Mouse (Mus musculus): ENCODE measurements around the gene Kdm6b.

The Kdm6b gene

DNA sequence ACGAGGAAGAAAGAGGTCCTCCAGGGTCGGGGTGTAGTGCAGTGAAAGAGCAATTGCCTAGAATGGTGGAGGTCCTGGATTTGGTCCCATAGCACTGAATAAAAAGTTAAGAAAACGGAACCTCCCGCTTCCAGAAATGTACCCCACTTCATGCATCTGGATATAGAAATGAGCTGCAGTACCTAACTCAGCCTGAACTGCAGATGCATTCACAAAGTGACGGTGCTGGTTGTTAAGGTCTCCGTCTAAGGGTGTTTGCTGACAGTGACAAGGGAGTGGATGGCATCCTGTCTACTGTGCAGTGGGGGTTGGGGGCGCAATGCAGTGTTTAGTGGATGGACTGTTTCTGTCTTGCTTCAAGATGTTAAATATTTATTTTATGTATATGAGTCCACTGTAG lies 26.7 kb downstream of the Kdm6b start:
- peak; percentile 4 for DNase-seq

DNA sequence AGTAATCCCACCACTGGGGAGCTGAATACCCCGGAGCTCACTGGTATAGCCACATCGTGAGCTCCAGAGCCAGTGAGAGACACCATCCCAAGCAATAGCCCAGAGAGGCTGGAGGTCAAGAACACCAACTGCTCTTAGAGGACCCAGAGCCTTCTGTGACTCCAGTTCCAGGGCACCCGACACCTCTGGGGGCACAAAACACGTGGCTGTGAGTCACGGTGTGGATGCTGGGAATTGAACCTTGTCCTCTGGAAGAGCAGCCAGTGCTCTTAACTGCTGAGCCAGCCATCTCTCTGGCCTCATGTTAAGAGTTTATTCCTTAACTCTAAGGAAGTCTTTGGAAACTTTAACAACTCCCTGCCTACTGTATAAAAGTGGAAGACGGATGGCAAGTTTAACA lies 28.5 kb downstream of the Kdm6b start:
- no peak for DNase-seq

DNA sequence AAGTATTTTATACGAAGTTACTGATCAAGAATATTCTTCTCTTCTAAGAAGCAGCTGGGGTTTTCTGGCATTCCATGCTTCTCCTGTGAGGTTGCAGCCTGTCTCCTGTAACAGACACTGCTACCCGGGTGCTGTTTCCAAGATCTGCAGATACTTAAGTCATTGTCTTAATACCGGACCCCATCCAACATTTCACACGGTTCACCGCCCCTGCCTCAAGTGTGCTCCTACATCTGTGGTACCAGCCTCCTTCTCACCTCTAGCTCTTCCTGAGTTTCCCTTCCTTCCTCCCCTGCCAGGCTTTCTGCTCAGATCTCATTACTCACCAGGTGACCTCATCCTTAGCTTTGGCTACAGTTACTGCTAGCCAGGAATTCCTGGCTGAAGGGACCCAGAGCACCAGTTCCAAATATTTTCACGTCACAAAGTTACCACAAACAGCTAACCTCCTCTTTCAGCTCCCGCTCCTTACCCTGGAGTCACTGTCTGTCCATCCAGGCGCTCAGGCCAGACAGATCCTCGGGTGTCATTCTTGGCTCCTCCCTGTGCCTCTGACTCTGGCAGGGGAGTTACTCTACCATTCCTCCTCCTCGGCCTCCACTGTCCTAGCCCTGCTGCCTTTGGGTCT lies 30.9 kb downstream of the Kdm6b start:
- DNase-seq = no peak

DNA sequence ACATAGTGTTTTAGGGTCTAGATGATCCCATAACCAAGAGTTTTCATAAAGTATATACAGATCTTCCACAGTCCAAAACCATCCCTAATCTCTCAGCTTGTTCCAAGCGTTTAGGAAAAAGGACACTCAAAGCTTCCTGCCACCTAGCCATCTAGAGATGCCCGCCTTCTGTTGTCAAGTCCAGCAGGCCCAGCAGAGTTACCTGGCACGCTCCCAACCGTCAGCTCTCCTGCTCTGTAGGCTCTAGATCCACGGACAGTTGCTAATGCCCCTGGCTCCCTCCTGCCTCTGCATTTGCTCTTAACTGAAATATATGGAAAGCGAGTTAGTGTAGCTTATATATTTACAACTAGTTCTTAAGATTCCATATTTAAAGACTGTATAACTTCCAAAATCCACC lies 32.1 kb downstream of the Kdm6b start:
- DNase-seq = no peak

DNA sequence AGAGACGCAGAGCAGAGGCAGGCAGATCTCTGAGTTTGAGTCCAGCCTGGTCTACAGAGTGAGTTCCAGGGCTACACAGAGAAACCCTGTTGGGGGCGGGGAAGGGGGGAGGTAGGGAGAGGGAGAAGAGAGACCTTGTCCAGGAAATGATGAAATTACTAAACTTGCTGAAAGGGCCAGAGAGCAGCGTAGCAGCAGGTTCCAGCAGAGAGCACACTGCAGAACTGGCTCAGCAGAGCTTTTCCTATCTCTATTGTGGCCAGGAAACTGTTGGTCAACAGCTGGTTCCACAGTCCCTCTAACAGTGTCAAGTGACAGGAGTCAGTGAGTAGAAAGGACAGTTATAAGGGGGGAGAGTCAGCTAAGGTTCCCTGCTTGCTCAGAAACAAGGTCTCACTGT lies 33.9 kb downstream of the Kdm6b start:
- no peak for DNase-seq

DNA sequence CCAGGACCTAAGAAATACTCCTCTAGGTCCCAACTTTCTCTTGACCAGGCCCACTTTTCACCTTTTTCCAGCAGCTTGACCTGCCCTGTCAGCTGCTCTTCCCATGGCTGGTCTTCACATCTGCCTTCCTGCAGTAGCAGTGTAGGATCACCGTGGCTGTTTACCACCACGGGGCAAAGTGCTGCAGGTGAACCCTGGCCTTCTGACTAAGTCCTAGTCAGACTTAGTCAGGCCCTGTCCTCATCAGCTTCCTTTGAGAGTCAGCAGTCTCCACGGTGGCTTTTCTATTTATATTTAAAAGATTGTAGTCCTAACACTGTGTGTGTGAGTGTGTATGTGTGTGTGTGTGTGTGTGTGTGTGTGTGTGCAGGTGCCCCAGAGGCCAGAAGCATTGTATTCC lies 35.7 kb downstream of the Kdm6b start:
- no peak for DNase-seq

DNA sequence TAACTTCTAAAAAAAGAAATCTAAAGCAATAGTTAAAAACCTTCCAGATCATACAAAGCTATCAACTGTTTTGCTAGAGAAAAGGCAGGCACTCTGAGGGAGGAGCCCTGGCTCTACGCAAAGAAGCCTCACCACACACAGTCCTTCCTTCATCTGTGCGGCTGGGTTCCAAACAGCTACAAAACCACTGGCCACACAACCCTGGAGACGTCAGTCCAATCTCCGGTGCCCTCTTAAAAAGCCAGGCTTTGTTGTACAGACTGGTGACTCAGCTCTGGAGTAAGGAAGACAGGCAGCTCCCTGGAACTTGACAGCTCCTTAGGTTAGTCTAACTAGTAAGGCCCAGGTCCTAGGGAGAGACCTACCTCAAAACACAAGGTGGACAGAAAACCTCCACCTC lies 37.8 kb downstream of the Kdm6b start:
- no peak for DNase-seq

DNA sequence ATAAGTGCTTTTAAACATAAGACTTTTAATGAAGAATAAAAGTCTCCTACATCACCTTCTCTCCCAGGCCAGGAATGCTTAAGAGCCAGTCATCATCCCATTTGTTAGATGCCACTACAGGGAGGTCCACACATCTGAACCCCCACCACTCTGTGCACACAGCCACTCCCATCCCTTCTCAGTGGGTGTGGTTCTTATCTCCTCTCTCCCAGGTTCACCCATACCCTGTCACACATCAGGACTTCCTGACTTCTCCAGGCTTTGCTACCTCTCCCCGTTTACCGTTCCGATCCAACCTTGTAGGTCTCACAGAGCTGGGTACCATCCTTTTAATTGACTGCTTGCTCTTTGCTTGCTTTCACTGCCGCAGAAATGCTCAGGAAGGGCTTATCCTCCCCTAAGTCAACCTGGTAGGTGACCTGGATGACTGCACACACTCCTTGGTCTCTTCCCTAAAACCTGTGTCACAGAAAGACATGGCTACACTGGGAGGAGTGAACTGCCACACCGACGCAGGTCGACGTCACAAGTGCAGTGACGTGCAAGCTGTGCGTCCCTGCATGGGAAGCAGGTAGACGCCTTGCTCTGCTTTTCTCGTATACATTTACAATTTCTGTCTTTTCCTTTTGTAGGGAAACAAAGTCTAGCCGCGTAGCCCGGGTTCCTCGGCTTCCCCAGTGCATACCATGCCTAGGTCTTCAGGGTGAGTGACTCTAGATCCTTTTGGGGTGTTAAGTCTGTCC lies 40.1 kb downstream of the Kdm6b start:
- no peak for DNase-seq

DNA sequence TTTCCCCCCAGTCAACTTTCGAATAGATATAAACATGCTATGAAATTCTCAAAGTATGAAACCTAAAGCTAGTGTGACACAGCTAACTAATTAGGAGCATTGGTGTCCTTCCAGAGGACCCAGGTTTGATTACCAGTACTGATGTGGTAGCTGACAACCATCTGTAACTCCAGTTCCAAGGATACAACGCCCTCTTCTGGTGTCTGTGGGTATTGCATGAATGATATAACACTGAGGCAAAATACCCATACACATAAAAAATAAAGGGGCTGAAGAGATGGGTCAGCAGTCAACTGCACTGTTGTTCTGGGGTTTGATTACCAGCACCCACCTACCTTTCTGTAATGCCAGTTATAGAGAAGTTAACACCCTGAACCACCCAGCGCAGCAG lies 40.7 kb downstream of the Kdm6b start:
- DNase-seq = peak; percentile 35

DNA sequence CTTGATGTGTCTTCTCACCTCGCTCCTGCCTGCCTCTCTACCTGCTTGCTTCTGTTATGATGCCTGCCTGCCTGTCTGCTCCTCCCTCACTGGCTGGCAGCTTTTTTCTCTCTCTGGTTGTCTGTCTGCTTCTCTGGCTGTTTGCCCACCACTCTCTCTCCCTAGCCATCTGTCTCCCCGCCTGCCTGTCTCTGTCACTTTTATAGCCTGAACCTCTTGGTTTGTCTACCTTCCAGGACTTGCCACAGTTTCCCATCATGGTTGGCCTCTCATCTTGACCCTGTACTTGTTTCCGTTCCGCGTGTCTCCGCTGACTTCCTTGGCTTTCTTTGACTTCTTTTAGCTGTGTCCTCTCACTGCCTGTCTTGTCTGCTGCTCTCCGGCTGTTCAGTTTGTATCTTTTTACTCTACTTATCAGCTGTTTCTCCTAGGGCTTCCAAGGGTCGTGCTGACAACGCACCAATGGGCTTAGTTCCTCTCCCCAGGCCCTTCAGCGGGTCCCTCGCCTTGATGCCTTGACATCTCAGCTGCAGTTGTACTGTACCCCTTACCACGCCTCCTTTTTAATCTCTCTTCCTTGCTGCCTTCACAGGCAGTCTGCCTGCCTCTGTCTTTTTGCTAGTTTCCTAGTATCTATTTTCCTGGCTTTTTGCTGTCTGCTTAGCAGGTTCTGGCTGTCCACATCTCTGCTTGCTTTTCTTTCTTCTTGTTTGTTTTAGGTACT lies 41.3 kb downstream of the Kdm6b start:
- DNase-seq = peak; percentile 52

DNA sequence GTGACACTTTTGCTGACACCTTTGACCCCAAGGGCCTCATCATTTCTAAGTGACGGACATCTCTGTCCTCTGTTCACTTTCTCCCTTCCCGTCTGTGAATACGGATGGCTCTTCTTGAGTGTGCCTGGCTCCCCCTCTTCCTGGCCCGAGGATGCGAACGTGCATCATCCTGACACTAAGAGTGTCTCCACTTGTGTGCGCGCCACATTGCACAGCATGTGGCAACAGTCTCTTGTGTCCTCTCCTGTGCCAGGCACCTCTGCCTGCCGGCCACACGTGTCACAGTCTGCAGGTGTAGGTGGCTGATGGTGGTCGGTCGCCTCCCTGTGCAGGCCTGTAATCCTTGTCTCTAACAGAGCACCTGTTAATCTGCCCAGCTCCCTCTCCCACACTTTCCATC lies 41.9 kb downstream of the Kdm6b start:
- DNase-seq = no peak

DNA sequence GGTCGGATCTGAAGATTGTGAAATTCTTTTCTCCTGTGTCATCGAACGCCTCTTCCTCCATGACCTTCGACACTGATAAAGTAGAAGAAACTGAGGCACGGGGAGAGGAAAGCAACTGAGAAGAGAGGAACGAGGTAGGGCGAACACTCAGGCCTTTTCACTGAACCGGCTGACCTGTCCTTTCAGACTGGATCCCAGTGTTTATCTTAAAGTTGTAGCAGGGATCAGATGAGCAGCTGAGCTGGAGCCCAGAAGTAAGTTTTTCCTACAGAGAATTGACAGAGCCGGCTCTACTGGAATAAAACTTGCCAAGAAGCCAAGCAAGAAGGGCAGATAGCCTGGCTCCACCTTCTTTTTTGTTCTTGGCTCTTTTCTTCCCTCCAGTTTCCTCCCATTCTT lies 42.7 kb downstream of the Kdm6b start:
- no peak for DNase-seq

DNA sequence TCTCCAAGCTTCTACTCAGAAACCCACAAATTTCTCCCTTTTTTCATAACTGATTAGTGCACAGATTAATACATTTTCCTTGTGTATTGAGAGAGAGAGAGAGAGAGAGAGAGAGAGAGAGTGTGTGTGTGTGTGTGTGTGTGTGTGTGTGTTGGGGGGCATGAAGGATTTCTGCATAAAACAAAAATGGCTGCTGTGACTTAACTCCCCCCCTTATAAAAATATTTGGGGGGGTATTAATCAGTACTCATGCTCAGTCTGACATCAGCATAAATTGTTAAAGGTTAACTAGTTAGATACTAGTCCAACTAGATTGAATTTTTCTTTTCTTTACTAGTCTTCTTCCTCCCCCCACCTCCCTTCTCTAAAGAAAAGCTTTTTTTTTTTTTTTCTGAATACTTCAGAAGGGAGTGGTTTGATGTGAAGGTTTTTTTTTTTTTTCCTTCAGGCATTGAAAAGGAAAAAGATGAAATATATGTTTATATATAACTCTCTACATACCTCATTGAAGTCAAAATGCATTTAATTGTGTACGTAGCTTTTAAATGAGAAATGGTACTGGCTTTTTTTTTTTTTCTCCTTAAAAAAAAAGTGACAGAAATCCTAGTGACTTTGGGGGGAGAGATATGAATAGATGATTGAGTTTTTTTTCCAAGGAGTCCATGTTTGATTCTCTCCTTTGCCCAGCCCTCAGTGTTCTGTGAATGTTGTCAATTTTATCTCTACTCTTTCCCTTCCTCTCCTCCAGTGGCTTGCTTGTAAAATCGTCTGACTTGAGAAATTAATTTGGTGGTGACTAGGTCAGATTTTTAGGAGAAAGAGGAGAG lies 43.3 kb downstream of the Kdm6b start:
- peak; percentile 11 for DNase-seq

DNA sequence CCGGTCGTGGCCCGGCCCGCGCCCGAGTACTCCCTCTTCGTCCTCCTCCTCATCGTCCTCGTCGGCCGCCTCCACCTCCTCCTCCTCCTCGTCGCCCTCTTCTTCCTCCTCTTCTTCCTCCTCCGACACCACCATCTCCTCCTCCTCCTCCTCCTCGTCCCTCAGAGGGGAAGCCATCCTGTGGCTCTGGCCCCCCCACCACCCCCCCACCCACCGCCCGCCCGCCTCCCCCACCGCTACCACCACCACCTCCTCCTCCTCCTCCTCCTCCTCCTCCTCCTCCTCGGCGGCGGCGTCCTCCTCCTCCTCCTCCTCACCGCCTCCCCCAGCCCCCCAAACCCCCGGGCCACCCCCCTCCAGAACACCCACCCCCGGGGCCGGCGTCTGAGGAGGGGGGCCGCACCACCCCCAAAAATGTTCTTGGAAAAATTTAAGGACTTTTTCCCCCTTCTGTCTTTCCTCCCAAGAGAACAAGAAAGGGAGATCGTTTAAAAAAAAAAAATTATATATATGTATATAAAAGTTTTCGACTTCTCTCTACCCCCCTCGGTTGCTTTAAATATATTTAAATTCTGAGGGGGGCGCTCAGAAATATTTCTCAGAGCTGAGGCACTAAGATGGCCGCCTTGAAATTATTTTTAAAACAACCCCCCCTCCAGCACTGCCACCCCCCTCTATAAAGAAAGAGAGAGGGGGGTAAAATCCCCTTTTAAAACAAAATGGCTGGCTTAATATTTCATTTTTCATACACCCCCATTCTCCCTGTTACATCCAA lies 44.1 kb downstream of the Kdm6b start, which contains the start of gene Chd3:
Chd3 (minus strand) TSS at position 192 of the 775 bp plus-strand sequence.
- DNase-seq = peak; percentile 35

DNA sequence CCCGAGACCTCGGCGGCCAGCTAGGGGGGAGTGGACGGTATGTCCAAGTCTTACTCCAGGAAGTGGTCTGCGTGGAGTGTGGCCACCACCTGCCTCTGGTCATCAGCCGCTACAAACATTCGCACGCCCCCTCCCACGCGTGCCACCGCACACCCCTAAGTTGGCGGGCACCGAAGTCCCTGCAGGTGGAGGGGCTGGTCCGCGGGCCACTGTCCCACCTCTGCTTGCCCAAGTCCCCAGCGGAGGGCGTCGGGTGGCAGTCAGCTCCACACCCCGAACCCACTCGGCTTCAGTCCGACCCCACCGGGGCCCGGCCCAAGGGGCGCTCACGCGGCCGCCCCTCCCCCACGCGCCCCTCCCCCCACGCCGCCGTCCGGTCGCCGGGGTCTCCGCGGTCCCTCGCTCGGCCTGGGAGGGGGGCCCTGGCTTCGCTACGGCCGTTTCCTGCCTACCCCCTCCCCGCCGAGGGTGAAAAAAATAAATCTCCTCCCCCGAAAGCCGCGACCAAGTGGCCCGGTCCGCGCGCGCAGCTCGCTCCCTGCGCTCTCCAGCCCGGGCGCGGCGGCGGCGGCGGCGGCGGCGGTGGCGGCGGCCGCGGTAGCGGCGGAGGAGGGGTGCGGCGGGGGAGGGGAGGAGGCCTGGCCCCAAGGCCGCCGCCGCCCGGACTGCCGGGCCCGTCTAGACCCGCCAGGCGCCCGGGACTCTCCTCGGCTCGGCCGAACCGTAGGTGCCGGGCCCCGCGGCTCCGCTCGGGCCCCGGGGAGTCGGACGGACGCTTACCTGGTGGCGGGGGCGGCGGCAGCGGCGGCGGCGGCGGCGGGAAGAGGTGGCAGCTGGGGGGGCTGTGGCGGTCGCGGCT lies 44.9 kb downstream of the Kdm6b start:
- peak; percentile 72 for DNase-seq

DNA sequence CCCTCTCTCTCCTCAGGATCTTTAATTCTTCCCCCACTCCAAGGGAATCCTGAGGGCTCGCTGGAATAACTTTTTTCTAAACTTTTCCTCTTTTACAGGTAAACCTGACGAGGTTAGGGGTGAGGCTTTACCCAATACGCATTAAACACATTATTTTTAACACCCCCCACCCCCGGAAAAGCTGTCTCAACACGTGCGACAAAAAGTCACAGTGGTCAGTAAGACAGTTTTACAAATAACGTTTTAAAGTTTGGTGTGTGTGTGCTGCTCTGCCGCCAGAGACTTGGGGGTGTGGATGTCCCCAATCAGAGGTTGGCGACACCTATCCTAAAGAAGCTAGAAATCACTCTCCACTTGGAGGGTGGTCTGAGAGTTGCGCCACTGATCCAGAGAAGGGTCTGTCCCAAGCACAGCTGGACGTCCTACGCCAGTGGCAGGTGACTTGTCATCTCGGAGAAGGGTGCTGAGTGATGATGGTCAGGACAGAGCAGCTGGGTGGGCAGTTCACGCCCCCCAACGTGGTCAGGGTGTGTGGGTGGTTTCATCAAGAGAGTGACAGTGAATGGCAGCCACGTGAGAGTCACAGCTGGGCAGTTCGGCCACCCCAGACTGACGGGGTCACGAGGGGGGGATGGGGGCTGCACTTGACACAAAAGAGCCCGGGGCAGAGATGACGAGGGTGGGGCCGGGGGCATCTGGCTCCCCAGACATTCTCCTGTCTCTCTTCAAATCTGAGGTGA lies 45.7 kb downstream of the Kdm6b start:
- peak; percentile 78 for DNase-seq

DNA sequence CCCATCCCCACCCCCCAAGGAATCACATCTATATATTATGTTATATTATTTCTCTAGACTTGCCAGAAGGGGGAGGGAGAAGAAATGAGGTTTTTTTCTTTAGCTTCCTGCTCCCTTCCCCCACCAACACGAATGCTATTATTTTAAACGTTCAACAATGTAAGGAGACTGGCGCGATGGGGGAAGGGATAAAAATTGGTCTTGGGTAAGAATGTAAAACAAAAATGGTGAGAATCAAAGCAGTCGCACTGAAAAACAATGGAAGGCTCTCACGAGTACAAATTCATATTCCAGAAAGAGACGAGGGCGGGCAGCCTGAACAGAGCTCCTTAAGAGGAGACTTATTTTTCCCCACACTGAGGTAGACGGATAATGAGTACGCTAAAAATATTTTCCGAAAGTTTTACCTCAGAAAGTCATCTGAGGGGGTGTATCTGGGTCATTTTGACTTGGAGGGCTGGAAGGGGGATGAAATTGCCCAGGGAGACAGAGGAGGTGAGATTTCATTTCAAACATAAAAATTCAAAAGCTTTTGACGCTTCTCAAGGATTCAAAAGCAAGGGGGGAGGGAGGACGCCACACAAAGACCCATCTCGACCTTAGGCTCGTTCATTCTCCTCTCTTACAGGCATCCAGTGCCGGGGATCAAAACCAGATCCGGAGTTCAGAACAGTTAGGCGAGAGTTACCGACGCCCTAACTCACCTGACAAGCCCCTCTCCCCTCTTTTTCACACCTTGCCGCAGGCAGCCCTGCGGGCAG lies 46.4 kb downstream of the Kdm6b start:
- DNase-seq = peak; percentile 35

DNA sequence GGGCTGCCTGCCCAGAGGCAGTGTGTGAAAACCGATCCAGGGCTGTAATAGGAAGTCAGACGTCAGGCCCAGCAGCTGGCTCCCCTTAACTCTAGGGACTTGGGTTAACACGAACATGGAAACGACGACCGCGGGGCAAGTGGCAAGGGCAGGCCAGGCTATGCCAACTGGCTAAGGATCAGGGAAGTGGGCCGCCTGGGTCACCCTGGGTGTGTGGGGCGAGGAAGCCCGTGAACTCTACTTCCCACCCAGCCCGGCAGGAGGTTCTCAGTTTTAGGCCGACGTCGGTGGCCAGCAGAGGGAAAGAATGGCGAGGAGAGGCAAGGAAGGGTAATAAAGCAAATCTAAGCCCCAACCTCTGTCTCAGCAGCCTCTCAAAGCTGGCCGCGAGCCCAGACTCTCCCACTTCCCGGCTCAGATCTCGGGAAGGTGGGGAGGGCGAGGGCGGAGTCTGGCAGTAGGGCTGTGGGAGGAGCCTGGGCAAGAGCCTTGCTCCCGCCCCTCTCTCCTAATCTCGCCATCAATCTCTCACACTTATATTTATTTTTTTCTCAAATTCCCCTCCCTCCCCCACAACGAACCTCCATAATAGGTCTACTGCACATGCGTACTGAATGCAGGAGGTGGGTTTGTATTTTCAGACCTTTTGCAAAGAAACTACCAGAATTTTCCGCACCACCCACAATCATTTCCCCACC lies 47.2 kb downstream of the Kdm6b start:
- peak; percentile 96 for DNase-seq

DNA sequence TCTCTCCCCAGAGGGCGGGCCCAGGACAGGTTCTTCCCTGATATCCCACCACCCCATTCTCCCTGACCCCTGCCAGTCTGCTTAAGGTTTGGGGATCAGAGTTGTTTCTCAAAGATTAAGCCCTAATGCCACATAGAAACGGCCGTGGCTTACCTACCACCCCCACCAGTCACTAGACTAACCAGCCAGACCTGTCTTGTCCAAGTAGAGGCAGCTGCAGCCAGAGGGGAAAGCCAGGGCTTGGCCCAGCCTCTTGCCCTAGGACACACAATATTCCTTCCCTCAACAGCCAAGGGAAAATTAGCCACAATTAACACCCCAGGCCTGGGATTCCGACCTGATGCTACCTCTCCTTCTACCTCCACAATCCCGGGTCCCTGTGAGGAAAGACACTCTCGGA lies 47.8 kb downstream of the Kdm6b start:
- DNase-seq = peak; percentile 18

Data from retina, postnatal 1 day (tissue).